Mouse (Mus musculus) thymus, adult 2 months (tissue): ENCODE data around the gene Plg. TPM values are rescaled to one million over a fixed set of nuclear protein-coding genes. Genes with fewer than 3 reads are reported as not detected.

Experiments used
- DNase-seq: peaks from one replicate; pipeline ENCODE4 v3.0.0; 2021
- H3K27ac ChIP-seq: fragments of 200-500 bp; 2 replicates; pipeline ENCODE4 v1.5.1; 2012; ENCODE audit warnings: low read length, control low read depth; ENCODE audit not compliant: control insufficient read depth, insufficient read depth
- H3K27me3 ChIP-seq: fragments of 200-500 bp; 2 replicates; pipeline ENCODE4 v1.6.1; 2012; ENCODE audit warnings: mild to moderate bottlenecking, low read length, moderate library complexity, mixed read lengths; ENCODE audit not compliant: control insufficient read depth, insufficient read depth
- H3K36me3 ChIP-seq: fragments of 200-500 bp; 2 replicates; pipeline ENCODE4 v1.6.1; 2012; ENCODE audit warnings: mild to moderate bottlenecking, low read length, moderate library complexity; ENCODE audit not compliant: control insufficient read depth, insufficient read depth
- H3K4me1 ChIP-seq: fragments of 200-500 bp; replicated peaks from 2 replicates; pipeline ENCODE4 v1.6.1; 2012; ENCODE audit warnings: low read length; ENCODE audit not compliant: control insufficient read depth, insufficient read depth
- H3K4me3 ChIP-seq: fragments of 200-500 bp; 2 replicates; pipeline ENCODE4 v1.5.1; 2012; ENCODE audit warnings: mild to moderate bottlenecking, low read length, control low read depth, moderate library complexity; ENCODE audit not compliant: control insufficient read depth, insufficient read depth
- CTCF ChIP-seq: fragments of 200-500 bp; IDR thresholded peaks from 2 replicates; pipeline ENCODE4 v1.5.1; 2012; ENCODE audit warnings: mild to moderate bottlenecking, control low read depth, low read length, moderate library complexity, borderline replicate concordance; ENCODE audit not compliant: control insufficient read depth, poor library complexity, insufficient read depth; ENCODE audit errors: extremely low read depth
- POLR2A ChIP-seq: fragments of 200-500 bp; IDR thresholded peaks from 2 replicates; pipeline ENCODE4 v1.6.1; 2012; ENCODE audit warnings: mild to moderate bottlenecking, low read length, control low read depth, moderate library complexity; ENCODE audit not compliant: control insufficient read depth, poor library complexity, insufficient read depth; ENCODE audit errors: extremely low read depth
- WGBS: fragments of 180-500 bp; shearing (Covaris S2); methylation state at CpG from one replicate; pipeline ENCODE4 v1.1.7; 2018; 5-methylcytosine and 5-hydroxymethylcytosine counted together
- polyA plus RNA-seq: library from polyadenylated mRNA; depleted of rRNA; stranded (reverse); fragments of >200 nt; gene quantifications from 2 replicates; pipeline ENCODE4 v1.2.3, GENCODE M21; 2012

Gene Plg
- polyA plus RNA-seq, 1 experiment: 0.05 TPM

DNA sequence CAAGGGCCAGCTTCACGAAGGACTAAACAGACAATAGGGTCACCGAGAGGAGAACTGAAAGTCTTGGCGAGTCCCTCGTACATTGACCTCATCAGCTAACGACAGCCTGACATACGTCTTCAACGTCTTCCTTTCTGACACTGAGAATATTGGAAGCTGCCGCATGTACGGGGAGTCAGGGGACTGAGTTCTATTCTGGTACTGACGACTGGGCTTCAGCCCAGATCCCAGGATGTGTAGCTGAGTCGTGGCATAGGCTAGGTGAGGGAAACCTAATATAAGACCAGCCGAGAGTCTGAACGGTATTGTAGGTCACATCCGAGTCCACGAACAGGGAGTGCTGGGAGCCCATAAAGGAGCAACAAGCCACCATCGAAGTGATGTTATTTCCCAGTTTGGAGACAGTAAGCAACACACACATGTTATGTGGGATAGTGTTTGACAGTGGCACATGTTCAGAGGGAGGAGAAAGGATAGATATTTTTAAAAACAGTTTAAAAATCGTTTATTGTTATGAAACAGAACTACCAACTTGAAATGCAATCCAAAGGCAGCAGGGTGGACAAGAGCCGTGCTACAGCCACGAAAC lies 41.2 kb downstream of the Plg start:
- DNase-seq: no peak
- Histone ChIP-seq H3K36me3 (no peaks in the 10 kb centered on the region), H3K27ac (no peak overlapping the region), H3K27me3 (no peaks in the 10 kb centered on the region), H3K4me1 (peaks cover 5% of the 10 kb centered on the region; the same call in 1 of the 2 replicates), H3K4me3 (no peak overlapping the region)
- WGBS: 94% methylated on average over 19 of the region's 19 CpGs
- TF ChIP-seq POLR2A (no peak), CTCF (no peak)

DNA sequence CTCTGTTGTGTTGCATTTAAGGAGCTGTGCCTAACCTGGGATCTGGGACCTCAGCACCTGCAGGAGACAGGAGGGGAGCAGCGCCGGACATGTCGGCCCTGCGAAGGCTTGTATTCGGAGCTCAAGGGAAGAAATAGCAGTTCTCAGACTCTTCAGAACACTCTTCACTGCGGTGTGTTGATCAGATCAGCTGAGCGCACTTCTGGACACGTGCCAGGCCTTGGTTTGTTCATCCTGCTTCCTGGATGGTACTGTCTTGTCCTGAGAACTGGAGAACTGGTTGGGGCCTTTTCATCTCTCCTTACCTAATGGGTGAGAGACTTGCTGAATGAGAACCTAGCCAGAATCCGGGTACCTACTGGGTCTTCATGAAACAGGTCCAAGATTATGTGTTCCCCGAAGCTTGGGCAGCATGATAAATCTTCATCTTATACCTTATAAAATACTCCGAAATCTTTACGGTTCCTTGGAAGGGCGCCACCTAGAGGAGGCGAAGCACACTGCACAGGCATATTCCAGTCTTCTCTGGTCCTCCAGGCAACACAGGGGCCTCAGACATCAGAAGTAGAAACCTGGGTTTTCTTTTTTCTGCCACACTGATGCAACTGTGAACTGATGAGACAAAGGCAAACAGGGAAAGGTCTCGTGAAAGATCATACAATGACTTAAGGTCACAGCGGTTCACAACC lies 42.6 kb downstream of the Plg start:
- TF ChIP-seq POLR2A (no peak), CTCF (no peak)
- Histone ChIP-seq H3K27ac (no peak overlapping the region), H3K4me3 (no peak overlapping the region), H3K4me1 (peaks cover 5% of the 10 kb centered on the region; the same call in 1 of the 2 replicates), H3K27me3 (no peaks in the 10 kb centered on the region), H3K36me3 (no peaks in the 10 kb centered on the region)
- 83% methylated on average over 16 of the region's 16 CpGs for WGBS
- DNase-seq: peak; percentile 16

DNA sequence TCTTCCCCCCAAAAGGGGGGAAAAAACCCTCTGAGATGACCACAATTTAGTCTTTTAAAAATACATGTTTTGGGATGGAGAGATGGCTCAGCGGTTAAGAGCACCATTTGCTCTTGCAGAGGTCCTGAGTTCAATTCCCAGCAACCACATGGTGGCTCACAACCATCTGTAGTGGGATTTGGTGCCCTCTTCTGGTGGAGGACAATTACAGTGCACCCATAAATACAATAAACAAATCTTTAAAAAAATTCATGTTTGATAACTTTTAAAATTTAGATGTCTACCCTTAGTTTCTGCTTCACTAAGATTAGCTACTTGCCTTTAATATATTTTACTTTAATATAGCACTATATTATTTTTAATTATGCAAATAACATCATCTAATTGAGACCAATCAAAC lies 43.7 kb downstream of the Plg start:
- H3K4me3 ChIP-seq: no peak overlapping the region
- no peaks in the 10 kb centered on the region for H3K36me3 ChIP-seq
- peaks cover 5% of the 10 kb centered on the region; the same call in 1 of the 2 replicates for H3K4me1 ChIP-seq
- no peak overlapping the region for H3K27ac ChIP-seq
- DNase-seq: no peak
- WGBS: 100% methylated on average over 1 of the region's 1 CpGs
- TF ChIP-seq POLR2A: no peak
- TF ChIP-seq CTCF: no peak
- no peaks in the 10 kb centered on the region for H3K27me3 ChIP-seq

DNA sequence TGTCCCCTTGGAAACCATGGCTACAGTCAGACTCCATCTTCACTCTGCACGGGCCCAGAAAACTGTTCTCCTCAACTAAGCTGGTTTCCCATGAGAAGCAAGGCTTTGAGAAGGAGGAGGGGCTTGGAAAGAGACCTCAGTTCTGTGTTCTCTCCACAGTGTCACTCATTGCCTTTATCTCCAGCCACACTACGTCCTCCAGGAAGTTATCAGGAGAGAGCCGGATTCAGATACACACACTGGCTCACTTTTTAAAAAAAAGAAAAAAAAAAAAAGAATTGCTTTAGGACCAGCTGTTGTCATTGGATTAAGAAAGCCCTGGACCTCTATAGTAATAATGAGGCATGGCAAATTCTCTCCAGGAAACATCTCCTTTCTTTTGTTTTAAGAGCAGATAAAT lies 48.7 kb downstream of the Plg start:
- H3K36me3 ChIP-seq: no peaks in the 10 kb centered on the region
- no peak overlapping the region for H3K4me3 ChIP-seq
- WGBS: 90% methylated on average over 3 of the region's 3 CpGs
- no peak overlapping the region for H3K27ac ChIP-seq
- H3K4me1 ChIP-seq: no peaks in the 10 kb centered on the region
- no peaks in the 10 kb centered on the region for H3K27me3 ChIP-seq
- no peak for DNase-seq
- TF ChIP-seq CTCF: no peak
- no peak for TF ChIP-seq POLR2A

DNA sequence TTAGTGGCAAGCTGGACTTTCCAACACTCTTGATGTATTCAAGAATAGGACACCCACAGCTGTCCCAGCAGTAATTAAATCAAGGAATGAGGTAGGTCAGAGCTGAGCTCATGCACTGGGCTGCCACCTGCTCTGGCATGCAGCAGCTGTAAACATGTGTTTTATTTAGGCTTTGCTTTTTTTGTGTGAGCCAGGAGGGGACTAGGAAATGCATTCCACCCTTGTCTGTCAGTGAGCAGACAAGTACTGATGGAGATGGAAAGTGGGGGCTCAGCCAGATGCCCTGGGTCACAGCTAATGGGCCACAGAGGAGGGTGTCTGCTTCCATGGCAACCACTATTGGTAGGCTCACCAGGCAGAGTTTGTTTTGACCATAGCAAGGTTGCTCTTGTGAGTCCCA lies 50.0 kb downstream of the Plg start:
- no peak overlapping the region for H3K27ac ChIP-seq
- H3K4me1 ChIP-seq: no peaks in the 10 kb centered on the region
- TF ChIP-seq POLR2A (no peak), CTCF (no peak)
- H3K27me3 ChIP-seq: no peaks in the 10 kb centered on the region
- H3K36me3 ChIP-seq: no peaks in the 10 kb centered on the region
- no peak for DNase-seq
- H3K4me3 ChIP-seq: no peak overlapping the region

DNA sequence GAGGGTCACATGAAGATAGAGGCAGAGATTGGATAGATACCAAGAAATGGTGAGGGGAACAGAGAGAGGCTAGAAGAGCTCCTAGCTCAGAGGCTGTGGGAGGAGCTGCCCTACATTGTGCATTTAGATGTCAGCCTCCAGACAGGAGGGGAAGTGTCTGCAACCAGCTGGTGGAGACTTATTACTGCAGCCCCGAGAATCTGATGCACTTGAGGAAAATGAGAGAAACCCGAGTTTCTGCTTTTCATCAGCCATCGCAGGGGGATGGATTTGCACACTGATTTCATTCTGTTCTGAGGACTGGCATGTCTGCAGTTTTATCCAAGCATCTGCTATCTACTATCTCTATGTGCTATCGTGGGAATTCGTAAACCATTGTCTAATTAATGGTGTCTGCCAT lies 53.3 kb downstream of the Plg start:
- Histone ChIP-seq H3K4me1 (no peaks in the 10 kb centered on the region), H3K27me3 (no peaks in the 10 kb centered on the region), H3K4me3 (no peak overlapping the region), H3K36me3 (no peaks in the 10 kb centered on the region), H3K27ac (no peak overlapping the region)
- TF ChIP-seq POLR2A (no peak), CTCF (no peak)
- DNase-seq: no peak
- 81% methylated on average over 5 of the region's 5 CpGs for WGBS

DNA sequence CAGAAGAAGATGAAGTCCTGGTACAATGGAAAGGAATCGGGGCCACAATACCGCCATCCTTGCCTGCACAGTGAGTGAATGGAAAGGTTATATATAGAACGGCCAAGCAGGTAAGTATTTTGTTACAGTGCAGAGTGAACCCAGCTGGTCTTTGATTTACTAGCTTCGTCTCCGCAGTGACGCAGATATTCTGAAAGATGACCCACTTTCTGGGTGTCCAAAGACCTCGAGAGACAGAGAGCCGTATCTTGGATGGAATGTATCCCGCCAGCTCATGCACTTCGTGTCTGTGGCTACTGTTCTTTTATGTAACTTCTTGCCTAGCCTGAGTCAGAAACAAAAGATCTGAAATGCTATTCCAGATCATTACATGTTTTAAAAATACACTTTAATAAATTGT lies 59.4 kb downstream of the Plg start:
- H3K4me3 ChIP-seq: no peak overlapping the region
- WGBS: 93% methylated on average over 10 of the region's 10 CpGs
- H3K36me3 ChIP-seq: no peaks in the 10 kb centered on the region
- no peak overlapping the region for H3K27ac ChIP-seq
- no peaks in the 10 kb centered on the region for H3K4me1 ChIP-seq
- H3K27me3 ChIP-seq: no peaks in the 10 kb centered on the region
- DNase-seq: no peak
- TF ChIP-seq CTCF (no peak), POLR2A (no peak)

DNA sequence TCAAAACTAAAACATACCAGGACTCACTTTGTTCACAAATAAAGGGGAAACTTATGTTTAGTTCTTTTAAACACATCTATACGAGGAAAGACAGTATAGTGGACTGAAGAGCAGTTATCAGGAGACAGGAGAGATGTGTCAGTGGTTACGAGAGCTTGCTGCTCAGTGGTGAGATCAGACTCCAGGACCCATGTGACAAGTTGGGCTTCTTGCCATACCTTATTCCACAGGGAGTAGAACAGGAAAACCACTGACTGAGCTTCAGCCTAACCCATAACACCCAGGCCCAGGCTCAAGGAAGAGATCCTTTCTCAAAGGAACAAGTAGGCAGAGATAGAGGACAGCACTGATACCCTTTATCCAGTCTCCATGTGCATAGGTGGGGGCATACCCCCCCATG lies 66.2 kb downstream of the Plg start:
- no peak for DNase-seq
- TF ChIP-seq POLR2A (no peak), CTCF (no peak)
- Histone ChIP-seq H3K27me3 (no peaks in the 10 kb centered on the region), H3K4me1 (no peaks in the 10 kb centered on the region), H3K27ac (no peak overlapping the region), H3K36me3 (no peaks in the 10 kb centered on the region), H3K4me3 (no peak overlapping the region)
- WGBS: 93% methylated on average over 2 of the region's 2 CpGs
